ENCODE assay signal across 8 mouse cellular contexts in the genomic region with DNA sequence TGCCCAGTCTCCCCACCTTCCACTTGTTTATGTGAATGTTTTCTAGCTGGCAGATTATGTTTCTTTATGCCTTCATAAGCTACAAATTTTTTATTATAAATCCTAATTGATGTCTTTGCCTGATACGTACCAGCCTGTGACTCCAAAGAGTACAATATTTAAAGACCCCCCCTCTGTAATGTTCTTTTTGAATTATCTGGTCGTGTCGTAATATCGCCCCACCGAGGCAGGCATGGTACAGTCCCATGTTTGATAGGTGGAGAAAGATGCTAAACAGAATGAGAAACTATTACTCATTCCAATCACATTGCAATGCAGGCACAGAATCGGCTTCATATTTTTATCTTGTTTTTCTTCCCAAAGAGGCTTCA. TPM values are rescaled to one million over a fixed set of nuclear protein-coding genes. Genes with fewer than 3 reads are reported as not detected.
DNase-seq lines count a peak whose midpoint lies in the region; ATAC-seq lines count a peak whose summit lies in the region.

No protein-coding gene starts in this region.

- peak overlapping the region; percentile 66 for H3K4me2 ChIP-seq in heart, embryonic 15.5 days
- peak overlapping the region; percentile 47 for H3K4me2 ChIP-seq in hindbrain, embryonic 13.5 days
- peak overlapping the region; percentile 88 for H3K4me2 ChIP-seq in liver, embryonic 11.5 days

- under 1% methylated on average over 6 of the region's 6 CpGs for WGBS in heart, embryonic 15.5 days
- 1% methylated on average over 6 of the region's 6 CpGs for WGBS in hindbrain, embryonic 13.5 days
- 2% methylated on average over 6 of the region's 6 CpGs for WGBS in liver, embryonic 11.5 days

- no peaks in the 10 kb centered on the region for H3K36me3 ChIP-seq in heart, embryonic 15.5 days
- H3K36me3 ChIP-seq in hindbrain, embryonic 13.5 days = no peaks in the 10 kb centered on the region
- no peaks in the 10 kb centered on the region for H3K36me3 ChIP-seq in liver, embryonic 11.5 days (ENCODE audit: control insufficient read depth, insufficient read depth, low read length)

- ATAC-seq in heart, embryonic 15.5 days (replicated peaks; ENCODE audit: insufficient number of reproducible peaks, insufficient read depth, low FRiP score, low read depth) = 0 out of 2 replicates have a peak, but pooled peaks have one; percentile 18
- peak; percentile 67 for ATAC-seq in CD4-positive, CD25-positive, alpha-beta regulatory T cell, adult 4 months
- peak; percentile 80 for ATAC-seq in hindbrain, embryonic 13.5 days (ENCODE audit: low FRiP score)
- peak; percentile 73 for ATAC-seq in liver, embryonic 11.5 days (replicated peaks; ENCODE audit: low FRiP score)
- ATAC-seq in monocyte, adult 5-6 weeks (replicated peaks; ENCODE audit: insufficient number of reproducible peaks, low FRiP score, low TSS enrichment, poor library complexity, severe bottlenecking) = no peak

- peak overlapping the region; percentile 85 for H3K4me3 ChIP-seq in heart, embryonic 15.5 days
- H3K4me3 ChIP-seq in hindbrain, embryonic 13.5 days = peak overlapping the region; percentile 97
- peak overlapping the region; percentile 88 for H3K4me3 ChIP-seq in liver, embryonic 11.5 days (ENCODE audit: low read depth, low read length)

- H3K4me1 ChIP-seq in heart, embryonic 15.5 days (replicated peaks) = peaks cover 22% of the 10 kb centered on the region
- H3K4me1 ChIP-seq in hindbrain, embryonic 13.5 days (replicated peaks) = peaks cover 37% of the 10 kb centered on the region
- peaks cover 12% of the 10 kb centered on the region for H3K4me1 ChIP-seq in liver, embryonic 11.5 days (replicated peaks; ENCODE audit: control insufficient read depth, insufficient read depth, low read length)

- H3K9me3 ChIP-seq in heart, embryonic 15.5 days (replicated peaks) = no peaks in the 10 kb centered on the region
- no peaks in the 10 kb centered on the region for H3K9me3 ChIP-seq in hindbrain, embryonic 13.5 days
- H3K9me3 ChIP-seq in liver, embryonic 11.5 days (ENCODE audit: control insufficient read depth, low read length) = no peaks in the 10 kb centered on the region

- H3K9ac ChIP-seq in heart, embryonic 15.5 days = peak overlapping the region; percentile 94
- H3K9ac ChIP-seq in hindbrain, embryonic 13.5 days = peak overlapping the region; percentile 99; the same call in 1 of the 2 replicates
- peak overlapping the region; percentile 65 for H3K9ac ChIP-seq in liver, embryonic 11.5 days (ENCODE audit: low read depth, low read length)

- DNase-seq in heart, postnatal 4 days = no peak
- DNase-seq in c-Kit-negative CD71-positive TER-119-positive erythroid progenitor cells, embryonic 14.5 days (ENCODE audit: low read depth, low spot score) = peak; percentile 58
- DNase-seq in liver, embryonic 11.5 days (ENCODE audit: low spot score) = peak; percentile 33
- peak; percentile 51 for DNase-seq in right cerebral cortex, postnatal 14 days

- H3K27me3 ChIP-seq in heart, embryonic 15.5 days = no peaks in the 10 kb centered on the region
- H3K27me3 ChIP-seq in hindbrain, embryonic 13.5 days = no peaks in the 10 kb centered on the region
- H3K27me3 ChIP-seq in liver, embryonic 11.5 days (replicated peaks; ENCODE audit: control insufficient read depth, insufficient read depth, low read length) = no peaks in the 10 kb centered on the region

- peak overlapping the region; percentile 98 for H3K27ac ChIP-seq in heart, embryonic 15.5 days
- H3K27ac ChIP-seq in hindbrain, embryonic 13.5 days = peak overlapping the region; percentile 100
- peak overlapping the region; percentile 67 for H3K27ac ChIP-seq in liver, embryonic 11.5 days (ENCODE audit: low read depth, low read length)

RNA-seq across cellular contexts. Expression of gene Rtn3, which starts 0.4 kb away (rescaled TPM):
- polyA plus RNA-seq in heart, embryonic 15.5 days (2015; fragmentation: Nextera tagmentation; extraction: Ambion mirVana) = 127 and 137 TPM in 2 replicates
- total RNA-seq in heart, postnatal 4 days (2021) = 100 to 1,000 TPM; 119 TPM
- 10 to 100 TPM; 26.8 to 33.7 TPM for polyA plus RNA-seq in CD4-positive, CD25-positive, alpha-beta regulatory T cell, adult 4 months (2017; shearing (Covaris generic))
- 513 and 532 TPM in 2 replicates for polyA plus RNA-seq in hindbrain, embryonic 13.5 days (2015; fragmentation: Nextera tagmentation; extraction: Ambion mirVana)
- polyA plus RNA-seq in liver, embryonic 11.5 days (2014; fragmentation: Nextera tagmentation; extraction: Ambion mirVana) = 77.3 and 78.3 TPM in 2 replicates
- 39.5 to 72.4 TPM (median 47.7 TPM) in 3 replicates for total RNA-seq in monocyte, adult 5-6 weeks (2017)

RNA-seq across cellular contexts. Expression of gene Atl3, which starts 10.3 kb away (rescaled TPM):
- polyA plus RNA-seq in heart, embryonic 15.5 days (2015; fragmentation: Nextera tagmentation; extraction: Ambion mirVana) = 8.7 and 9.0 TPM in 2 replicates
- total RNA-seq in heart, postnatal 4 days (2021) = 10 to 100 TPM; 35.1 to 36.9 TPM
- 10 to 100 TPM; 20.8 to 22.4 TPM for polyA plus RNA-seq in CD4-positive, CD25-positive, alpha-beta regulatory T cell, adult 4 months (2017; shearing (Covaris generic))
- 6.9 and 7.9 TPM in 2 replicates for polyA plus RNA-seq in hindbrain, embryonic 13.5 days (2015; fragmentation: Nextera tagmentation; extraction: Ambion mirVana)
- polyA plus RNA-seq in liver, embryonic 11.5 days (2014; fragmentation: Nextera tagmentation; extraction: Ambion mirVana) = 10.7 and 11.2 TPM in 2 replicates
- 38.2 to 51.2 TPM (median 49.7 TPM) in 3 replicates for total RNA-seq in monocyte, adult 5-6 weeks (2017)
